Mouse (Mus musculus): Measurements from ENCODE around the gene Atp8a2. TPM values are rescaled to one million over a fixed set of nuclear protein-coding genes. Genes with fewer than 3 reads are reported as not detected.

Gene Atp8a2
- total and polyA plus RNA-seq, 2 experiments from 2014 or later = 5.2 to 115 TPM

GRCm38 (mm10) chr14:60131196-60131876 is 65.6 kb downstream of the Atp8a2 start:
- TF ChIP-seq EP300 (IDR thresholded peaks at IDR 0.05; ENCODE audit: low read depth) (no peak), CTCF (IDR thresholded peaks at IDR 0.05; ENCODE audit: low read depth) (no peak)
- H3K9ac ChIP-seq (replicated peaks; ENCODE audit: low read depth, low read length) = no peak overlapping the region
- WGBS = 61% methylated on average over 9 of the region's 9 CpGs

GRCm38 (mm10) chr14:60129564-60129963 is 67.4 kb downstream of the Atp8a2 start:
- Histone ChIP-seq H3K9ac (replicated peaks; ENCODE audit: low read depth, low read length) (no peak overlapping the region), H3K4me1 (ENCODE audit: control insufficient read depth, insufficient read depth) (no peaks in the 10 kb centered on the region), H3K4me2 (ENCODE audit: low read depth, low read length) (no peak overlapping the region), H3K4me3 (ENCODE audit: low read depth, low read length) (no peak overlapping the region), H3K36me3 (replicated peaks; ENCODE audit: control insufficient read depth, insufficient read depth, low read length) (no peaks in the 10 kb centered on the region), H3K27me3 (ENCODE audit: control insufficient read depth, insufficient read depth, low read length) (no peaks in the 10 kb centered on the region), H3K9me3 (replicated peaks; ENCODE audit: control insufficient read depth, low read length) (no peaks in the 10 kb centered on the region), H3K27ac (ENCODE audit: low read depth) (no peak overlapping the region)
- DNase-seq (ENCODE audit: low spot score) (no peak), ATAC-seq (ENCODE audit: insufficient read depth, low read depth) (no peak)
- no peak for TF ChIP-seq EP300 (IDR thresholded peaks at IDR 0.05; ENCODE audit: low read depth)
- no peak for TF ChIP-seq CTCF (IDR thresholded peaks at IDR 0.05; ENCODE audit: low read depth)
- WGBS = 74% methylated on average over 5 of the region's 5 CpGs

More at GRCm38 (mm10) chr14:60131196-60131876, 65.6 kb downstream of the Atp8a2 start:
- Histone ChIP-seq H3K9me3 (replicated peaks; ENCODE audit: control insufficient read depth, low read length) (no peaks in the 10 kb centered on the region), H3K4me1 (ENCODE audit: control insufficient read depth, insufficient read depth) (no peaks in the 10 kb centered on the region), H3K27ac (ENCODE audit: low read depth) (no peak overlapping the region), H3K4me2 (ENCODE audit: low read depth, low read length) (no peak overlapping the region), H3K36me3 (replicated peaks; ENCODE audit: control insufficient read depth, insufficient read depth, low read length) (no peaks in the 10 kb centered on the region), H3K4me3 (ENCODE audit: low read depth, low read length) (no peak overlapping the region), H3K27me3 (ENCODE audit: control insufficient read depth, insufficient read depth, low read length) (no peaks in the 10 kb centered on the region)
- ATAC-seq (ENCODE audit: insufficient read depth, low read depth) (no peak), DNase-seq (ENCODE audit: low spot score) (no peak)

- Histone ChIP-seq H3K4me2 (ENCODE audit: low read depth, low read length) (no peak overlapping the region), H3K9me3 (replicated peaks; ENCODE audit: control insufficient read depth, low read length) (no peaks in the 10 kb centered on the region), H3K4me1 (ENCODE audit: control insufficient read depth, insufficient read depth) (no peaks in the 10 kb centered on the region), H3K36me3 (replicated peaks; ENCODE audit: control insufficient read depth, insufficient read depth, low read length) (no peaks in the 10 kb centered on the region), H3K4me3 (ENCODE audit: low read depth, low read length) (no peak overlapping the region), H3K9ac (replicated peaks; ENCODE audit: low read depth, low read length) (no peak overlapping the region), H3K27ac (ENCODE audit: low read depth) (no peak overlapping the region), H3K27me3 (ENCODE audit: control insufficient read depth, insufficient read depth, low read length) (no peaks in the 10 kb centered on the region)
- 38% methylated on average over 9 of the region's 9 CpGs for WGBS
- TF ChIP-seq EP300 (IDR thresholded peaks at IDR 0.05; ENCODE audit: low read depth) (no peak), CTCF (IDR thresholded peaks at IDR 0.05; ENCODE audit: low read depth) (no peak)
- DNase-seq (ENCODE audit: low spot score) = peak; percentile 44
- no peak for ATAC-seq (ENCODE audit: insufficient read depth, low read depth)
Observed at GRCm38 (mm10) chr14:60125202-60125601, 71.8 kb downstream of the Atp8a2 start.

- no peak for TF ChIP-seq CTCF (IDR thresholded peaks at IDR 0.05; ENCODE audit: low read depth)
- no peak for TF ChIP-seq EP300 (IDR thresholded peaks at IDR 0.05; ENCODE audit: low read depth)
- H3K27me3 ChIP-seq (ENCODE audit: control insufficient read depth, insufficient read depth, low read length) = no peaks in the 10 kb centered on the region
- WGBS = 57% methylated on average over 10 of the region's 10 CpGs
Observed at GRCm38 (mm10) chr14:60121572-60121971, 75.4 kb downstream of the Atp8a2 start.

GRCm38 (mm10) chr14:60117792-60118585 is 79.0 kb downstream of the Atp8a2 start:
- ATAC-seq (ENCODE audit: insufficient read depth, low read depth) (no peak), DNase-seq (ENCODE audit: low spot score) (no peak)
- WGBS = 67% methylated on average over 9 of the region's 9 CpGs
- Histone ChIP-seq H3K4me3 (ENCODE audit: low read depth, low read length) (no peak overlapping the region), H3K4me2 (ENCODE audit: low read depth, low read length) (no peak overlapping the region), H3K27me3 (ENCODE audit: control insufficient read depth, insufficient read depth, low read length) (no peaks in the 10 kb centered on the region), H3K27ac (ENCODE audit: low read depth) (no peak overlapping the region), H3K9me3 (replicated peaks; ENCODE audit: control insufficient read depth, low read length) (no peaks in the 10 kb centered on the region), H3K9ac (replicated peaks; ENCODE audit: low read depth, low read length) (no peak overlapping the region), H3K36me3 (replicated peaks; ENCODE audit: control insufficient read depth, insufficient read depth, low read length) (no peaks in the 10 kb centered on the region), H3K4me1 (ENCODE audit: control insufficient read depth, insufficient read depth) (no peaks in the 10 kb centered on the region)
- TF ChIP-seq EP300 (IDR thresholded peaks at IDR 0.05; ENCODE audit: low read depth) (no peak), CTCF (IDR thresholded peaks at IDR 0.05; ENCODE audit: low read depth) (no peak)

More at GRCm38 (mm10) chr14:60121572-60121971, 75.4 kb downstream of the Atp8a2 start:
- no peak for DNase-seq (ENCODE audit: low spot score)
- H3K9ac ChIP-seq (replicated peaks; ENCODE audit: low read depth, low read length) = no peak overlapping the region
- no peaks in the 10 kb centered on the region for H3K4me1 ChIP-seq (ENCODE audit: control insufficient read depth, insufficient read depth)
- no peak overlapping the region for H3K4me2 ChIP-seq (ENCODE audit: low read depth, low read length)
- ATAC-seq (ENCODE audit: insufficient read depth, low read depth) = no peak
- H3K27ac ChIP-seq (ENCODE audit: low read depth) = no peak overlapping the region
- H3K9me3 ChIP-seq (replicated peaks; ENCODE audit: control insufficient read depth, low read length) = no peaks in the 10 kb centered on the region
- no peaks in the 10 kb centered on the region for H3K36me3 ChIP-seq (replicated peaks; ENCODE audit: control insufficient read depth, insufficient read depth, low read length)
- H3K4me3 ChIP-seq (ENCODE audit: low read depth, low read length) = no peak overlapping the region

All from heart, postnatal 0 days (tissue).